Mouse (Mus musculus) thymus, adult 2 months (tissue): ENCODE measurements at regions not wholly inside any gene's neighbourhood (a gene's known extent, or its start where the extent isn't known, plus 50 kb on each side); places are given as distances from the start of the nearest gene placed in this dataset.

Experiments
- CTCF ChIP-seq: fragments of 200-500 bp; IDR thresholded peaks from 2 replicates; pipeline ENCODE4 v1.5.1; 2012; ENCODE audit warnings: mild to moderate bottlenecking, control low read depth, low read length, moderate library complexity, borderline replicate concordance; ENCODE audit not compliant: control insufficient read depth, poor library complexity, insufficient read depth; ENCODE audit errors: extremely low read depth
- POLR2A ChIP-seq: fragments of 200-500 bp; IDR thresholded peaks from 2 replicates; pipeline ENCODE4 v1.6.1; 2012; ENCODE audit warnings: mild to moderate bottlenecking, low read length, control low read depth, moderate library complexity; ENCODE audit not compliant: control insufficient read depth, poor library complexity, insufficient read depth; ENCODE audit errors: extremely low read depth

GRCm38 (mm10) chr8:116177946-116178345, 326.8 kb upstream of the Dynlrb2 start:
- TF ChIP-seq CTCF (no peak), POLR2A (no peak)
